Mouse (Mus musculus): ENCODE measurements around the gene Tent5c. TPM values are rescaled to one million over a fixed set of nuclear protein-coding genes. Genes with fewer than 3 reads are reported as not detected.

Tent5c gene
- polyA plus RNA-seq, 1 experiment, result 151 TPM

GRCm38 (mm10) chr3:100522671-100523070, 33.5 kb upstream of the Tent5c start:
- whole genome bisulfite sequencing, result 75% methylated on average over 7 of the region's 7 CpGs
- H3K4me1 ChIP-seq (ENCODE audit: control insufficient read depth, insufficient read depth, low read length), result no peaks in the 10 kb centered on the region
- no peak overlapping the region for H3K4me3 ChIP-seq (replicated peaks; ENCODE audit: control insufficient read depth, low read depth, low read length)
- H3K27ac ChIP-seq (ENCODE audit: control insufficient read depth, insufficient read depth, low read depth, low read length, poor library complexity), result no peak overlapping the region
- TF ChIP-seq POLR2A (IDR thresholded peaks at IDR 0.05; ENCODE audit: borderline replicate concordance, control insufficient read depth, low read depth, low read length), result no peak

- peaks cover 3% of the 10 kb centered on the region; the same call in 1 of the 2 replicates for H3K4me1 ChIP-seq (ENCODE audit: control insufficient read depth, insufficient read depth, low read length)
- WGBS, result 92% methylated on average over 1 of the region's 1 CpGs
- H3K27ac ChIP-seq (ENCODE audit: control insufficient read depth, insufficient read depth, low read depth, low read length, poor library complexity), result no peak overlapping the region
- no peak overlapping the region for H3K4me3 ChIP-seq (replicated peaks; ENCODE audit: control insufficient read depth, low read depth, low read length)
- no peak for TF ChIP-seq CTCF (IDR thresholded peaks at IDR 0.05; ENCODE audit: control insufficient read depth, insufficient read depth, low read length)
- TF ChIP-seq POLR2A (IDR thresholded peaks at IDR 0.05; ENCODE audit: borderline replicate concordance, control insufficient read depth, low read depth, low read length), result no peak
These were observed 32.5 kb upstream of the Tent5c start for GRCm38 (mm10) chr3:100521626-100522025.

GRCm38 (mm10) chr3:100515754-100516141, 26.6 kb upstream of the Tent5c start:
- WGBS, result 34% methylated on average over 5 of the region's 5 CpGs
- TF ChIP-seq CTCF (IDR thresholded peaks at IDR 0.05; ENCODE audit: control insufficient read depth, insufficient read depth, low read length) (no peak), POLR2A (IDR thresholded peaks at IDR 0.05; ENCODE audit: borderline replicate concordance, control insufficient read depth, low read depth, low read length) (no peak)
- Histone ChIP-seq H3K4me1 (ENCODE audit: control insufficient read depth, insufficient read depth, low read length) (peaks cover 5% of the 10 kb centered on the region), H3K27ac (ENCODE audit: control insufficient read depth, insufficient read depth, low read depth, low read length, poor library complexity) (peak overlapping the region; percentile 2; the same call in 1 of the 2 replicates), H3K4me3 (replicated peaks; ENCODE audit: control insufficient read depth, low read depth, low read length) (no peak overlapping the region)

GRCm38 (mm10) chr3:100515093-100515753, 26.1 kb upstream of the Tent5c start:
- H3K4me3 ChIP-seq (replicated peaks; ENCODE audit: control insufficient read depth, low read depth, low read length), result no peak overlapping the region
- WGBS, result 19% methylated on average over 8 of the region's 8 CpGs
- peak overlapping the region; percentile 2 for H3K27ac ChIP-seq (ENCODE audit: control insufficient read depth, insufficient read depth, low read depth, low read length, poor library complexity)
- H3K4me1 ChIP-seq (ENCODE audit: control insufficient read depth, insufficient read depth, low read length), result peaks cover 5% of the 10 kb centered on the region
- TF ChIP-seq CTCF (IDR thresholded peaks at IDR 0.05; ENCODE audit: control insufficient read depth, insufficient read depth, low read length) (no peak), POLR2A (IDR thresholded peaks at IDR 0.05; ENCODE audit: borderline replicate concordance, control insufficient read depth, low read depth, low read length) (no peak)

- no peak overlapping the region for H3K27ac ChIP-seq (ENCODE audit: control insufficient read depth, insufficient read depth, low read depth, low read length, poor library complexity)
- 76% methylated on average over 4 of the region's 4 CpGs for WGBS
These were observed 18.1 kb upstream of the Tent5c start for GRCm38 (mm10) chr3:100507174-100507573.

GRCm38 (mm10) chr3:100506715-100507114, 17.6 kb upstream of the Tent5c start:
- Histone ChIP-seq H3K4me1 (ENCODE audit: control insufficient read depth, insufficient read depth, low read length) (peaks cover 2% of the 10 kb centered on the region; the same call in 1 of the 2 replicates), H3K27ac (ENCODE audit: control insufficient read depth, insufficient read depth, low read depth, low read length, poor library complexity) (no peak overlapping the region), H3K4me3 (replicated peaks; ENCODE audit: control insufficient read depth, low read depth, low read length) (no peak overlapping the region)
- WGBS, result 68% methylated on average over 2 of the region's 2 CpGs
- TF ChIP-seq POLR2A (IDR thresholded peaks at IDR 0.05; ENCODE audit: borderline replicate concordance, control insufficient read depth, low read depth, low read length) (no peak), CTCF (IDR thresholded peaks at IDR 0.05; ENCODE audit: control insufficient read depth, insufficient read depth, low read length) (no peak)

More at GRCm38 (mm10) chr3:100507174-100507573, 18.1 kb upstream of the Tent5c start:
- TF ChIP-seq CTCF (IDR thresholded peaks at IDR 0.05; ENCODE audit: control insufficient read depth, insufficient read depth, low read length) (no peak), POLR2A (IDR thresholded peaks at IDR 0.05; ENCODE audit: borderline replicate concordance, control insufficient read depth, low read depth, low read length) (no peak)
- peaks cover 2% of the 10 kb centered on the region; the same call in 1 of the 2 replicates for H3K4me1 ChIP-seq (ENCODE audit: control insufficient read depth, insufficient read depth, low read length)
- H3K4me3 ChIP-seq (replicated peaks; ENCODE audit: control insufficient read depth, low read depth, low read length), result no peak overlapping the region

- Histone ChIP-seq H3K27ac (ENCODE audit: control insufficient read depth, insufficient read depth, low read depth, low read length, poor library complexity) (no peak overlapping the region), H3K4me1 (ENCODE audit: control insufficient read depth, insufficient read depth, low read length) (peaks cover 2% of the 10 kb centered on the region; the same call in 1 of the 2 replicates), H3K4me3 (replicated peaks; ENCODE audit: control insufficient read depth, low read depth, low read length) (no peak overlapping the region)
- no peak for TF ChIP-seq POLR2A (IDR thresholded peaks at IDR 0.05; ENCODE audit: borderline replicate concordance, control insufficient read depth, low read depth, low read length)
- TF ChIP-seq CTCF (IDR thresholded peaks at IDR 0.05; ENCODE audit: control insufficient read depth, insufficient read depth, low read length), result no peak
- 79% methylated on average over 6 of the region's 6 CpGs for WGBS
These were observed 14.8 kb upstream of the Tent5c start for GRCm38 (mm10) chr3:100503882-100504281.

GRCm38 (mm10) chr3:100502516-100502915, 13.4 kb upstream of the Tent5c start:
- TF ChIP-seq POLR2A (IDR thresholded peaks at IDR 0.05; ENCODE audit: borderline replicate concordance, control insufficient read depth, low read depth, low read length), result no peak
- WGBS, result 20% methylated on average over 6 of the region's 6 CpGs
- H3K4me1 ChIP-seq (ENCODE audit: control insufficient read depth, insufficient read depth, low read length), result peaks cover 2% of the 10 kb centered on the region; the same call in 1 of the 2 replicates
- peak overlapping the region; percentile 56; the same call in 1 of the 2 replicates for H3K27ac ChIP-seq (ENCODE audit: control insufficient read depth, insufficient read depth, low read depth, low read length, poor library complexity)
- H3K4me3 ChIP-seq (replicated peaks; ENCODE audit: control insufficient read depth, low read depth, low read length), result no peak overlapping the region
